Mouse (Mus musculus): ENCODE data around the gene 1600014C23Rik. TPM values are rescaled to one million over a fixed set of nuclear protein-coding genes. Genes with fewer than 3 reads are reported as not detected.

1600014C23Rik gene
- 1.1 TPM in 2 replicates for polyA plus RNA-seq (2021; fragmentation: Nextera tagmentation)
- long read RNA-seq, experiment 1 = 0 reads
- long read RNA-seq, experiment 2 = 0 reads

DNA sequence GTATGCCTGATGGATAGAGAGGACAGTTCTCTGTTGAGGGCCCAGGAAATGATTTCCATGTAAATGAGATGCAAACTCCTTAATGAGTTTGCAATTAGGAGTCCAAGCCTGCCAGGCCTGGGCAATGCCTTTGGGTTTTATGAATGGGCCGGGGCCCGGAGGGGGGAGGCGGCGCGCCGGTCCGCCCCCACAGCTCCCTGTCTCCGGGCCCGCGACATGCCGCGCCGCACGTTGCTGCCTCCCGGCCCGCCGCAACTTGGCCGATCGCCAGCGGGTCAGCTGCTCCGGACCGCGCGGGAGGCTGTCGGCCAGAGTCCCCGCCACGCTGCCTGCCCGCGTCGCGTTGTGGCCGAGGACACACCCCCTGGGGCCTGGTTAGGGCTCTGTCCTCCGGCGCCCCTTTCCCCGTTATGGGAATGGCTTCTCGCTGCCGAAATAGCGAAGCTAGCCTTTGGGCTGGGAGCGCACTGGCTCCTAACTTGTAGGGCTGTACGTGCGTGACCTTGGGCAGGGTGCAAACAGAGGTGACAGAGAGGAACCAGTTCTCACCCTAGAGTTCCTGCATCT, at the start of gene 1600014C23Rik:
1600014C23Rik (minus strand) TSS at position 110 of the 567 bp plus-strand sequence.

DNA sequence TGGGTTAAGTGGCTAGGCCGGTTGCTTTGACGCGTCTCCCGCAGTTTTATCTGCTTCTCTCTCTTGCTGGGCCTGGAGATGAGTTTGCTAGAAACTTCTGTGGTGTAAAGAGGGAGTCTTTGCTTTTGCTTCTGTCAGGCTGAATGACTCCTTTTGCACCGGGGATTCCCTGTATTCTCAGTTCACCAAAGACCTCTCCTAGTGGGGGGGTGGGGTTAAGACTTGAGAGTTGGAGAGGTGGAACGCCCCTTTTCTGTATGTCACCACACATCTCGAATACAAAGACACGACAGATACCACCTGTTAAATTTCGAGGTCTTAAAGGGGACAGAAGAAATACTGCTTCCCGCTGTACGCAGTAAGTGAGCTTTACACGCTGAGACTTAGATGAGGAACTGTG, 46.9 kb downstream of the 1600014C23Rik start, which contains the start of gene Tmem63b:
Tmem63b (minus strand) TSS at position 190 of the 400 bp plus-strand sequence.

GRCm38 (mm10) chr17:45686093-45686619, 47.5 kb downstream of the 1600014C23Rik start, which contains the start of gene Mrpl14:
TSS of gene Mrpl14 (plus strand) at chr17:45686322.

Other genes with a start within 250 kb of the 1600014C23Rik start
- gene Aars2, start 227.0 kb downstream of the 1600014C23Rik start, polyA plus RNA-seq (2021; fragmentation: Nextera tagmentation) = 12.7 and 12.8 TPM in 2 replicates
- gene Tcte1, start 210.4 kb downstream of the 1600014C23Rik start, polyA plus RNA-seq (2021; fragmentation: Nextera tagmentation) = 6.8 and 8.7 TPM in 2 replicates
- 27.5 and 36.1 TPM in 2 replicates for gene Tmem151b, start 184.2 kb downstream of the 1600014C23Rik start, polyA plus RNA-seq (2021; fragmentation: Nextera tagmentation)
- 1.2 and 1.3 TPM in 2 replicates for gene Nfkbie, start 178.1 kb downstream of the 1600014C23Rik start, polyA plus RNA-seq (2021; fragmentation: Nextera tagmentation)
- 62.4 and 73.3 TPM in 2 replicates for gene Slc35b2, start 170.0 kb downstream of the 1600014C23Rik start, polyA plus RNA-seq (2021; fragmentation: Nextera tagmentation)
- 2,554 and 3,060 TPM in 2 replicates for gene Hsp90ab1, start 160.6 kb downstream of the 1600014C23Rik start, polyA plus RNA-seq (2021; fragmentation: Nextera tagmentation)
- 21.0 and 24.4 TPM in 2 replicates for gene Slc29a1, start 134.2 kb downstream of the 1600014C23Rik start, polyA plus RNA-seq (2021; fragmentation: Nextera tagmentation)
- not detected in 2 replicates for gene Mymx, start 131.7 kb downstream of the 1600014C23Rik start, polyA plus RNA-seq (2021; fragmentation: Nextera tagmentation)
- gene Capn11, start 74.5 kb downstream of the 1600014C23Rik start, polyA plus RNA-seq (2021; fragmentation: Nextera tagmentation) = 0.04 TPM in 1 of 2 replicates, not detected in the other
- gene Mrpl14, start 47.5 kb downstream of the 1600014C23Rik start, polyA plus RNA-seq (2021; fragmentation: Nextera tagmentation) = 156 and 161 TPM in 2 replicates
- 58.3 and 80.9 TPM in 2 replicates for gene Tmem63b, start 46.9 kb downstream of the 1600014C23Rik start, polyA plus RNA-seq (2021; fragmentation: Nextera tagmentation)

Measured in left cerebral cortex, adult 6 months (tissue).